In genomic region chr14:22435441-22435840, GRCm38 (mm10) we compare ENCODE assay signal across 22 mouse cellular contexts.
"Had no signal": no experiment of that assay in that cellular context is flagged by ENCODE, and none has a peak within 500 bp of the region (broad histone marks: within the 10 kb centered on the region; RNA-seq: fewer than 3 reads in every experiment).

No protein-coding gene starts in this region.

- H3K27me3 ChIP-seq: intestine, embryonic 15.5 days; megakaryocyte, embryonic 14.5 days; neural tube, embryonic 12.5 days; neural tube, embryonic 15.5 days had no signal

- ATAC-seq: hindbrain, embryonic 16.5 days; intestine, embryonic 15.5 days; liver, postnatal 0 days; midbrain, embryonic 15.5 days had no signal

- H3K4me3 ChIP-seq: intestine, embryonic 15.5 days; kidney, embryonic 15.5 days; megakaryocyte, embryonic 14.5 days; midbrain, embryonic 12.5 days; midbrain, embryonic 15.5 days; neural tube, embryonic 12.5 days; neural tube, embryonic 15.5 days had no signal

- H3K4me1 ChIP-seq: intestine, embryonic 15.5 days; megakaryocyte, embryonic 14.5 days had no signal

- H3K9ac ChIP-seq: intestine, embryonic 15.5 days; kidney, embryonic 15.5 days; liver, embryonic 14.5 days; liver, postnatal 0 days; midbrain, embryonic 12.5 days; midbrain, embryonic 15.5 days; neural tube, embryonic 12.5 days; neural tube, embryonic 15.5 days had no signal

- H3K36me3 ChIP-seq: intestine, embryonic 15.5 days; kidney, embryonic 15.5 days; midbrain, embryonic 12.5 days; midbrain, embryonic 15.5 days; neural tube, embryonic 12.5 days; neural tube, embryonic 15.5 days had no signal

- DNase-seq: kidney, adult 8-10 months; kidney, postnatal 14 days; kidney, postnatal 4 days; left cerebral cortex, postnatal 4 days; liver, postnatal 0 days; right cerebral cortex, adult 18-20 months; right cerebral cortex, postnatal 14 days; right cerebral cortex, postnatal 4 days; thymus, adult 2 months; thymus, postnatal 14 days; thymus, postnatal 4 days had no signal

- H3K27ac ChIP-seq: intestine, embryonic 15.5 days; kidney, embryonic 15.5 days; liver, embryonic 14.5 days; midbrain, embryonic 12.5 days; midbrain, embryonic 15.5 days; neural tube, embryonic 12.5 days; neural tube, embryonic 15.5 days; stomach, postnatal 0 days had no signal

- H3K4me2 ChIP-seq: intestine, embryonic 15.5 days; kidney, embryonic 15.5 days; liver, embryonic 11.5 days; midbrain, embryonic 12.5 days; midbrain, embryonic 15.5 days; neural tube, embryonic 12.5 days; neural tube, embryonic 15.5 days had no signal

- H3K9me3 ChIP-seq: intestine, embryonic 15.5 days; kidney, embryonic 15.5 days; megakaryocyte, embryonic 14.5 days; midbrain, embryonic 12.5 days; midbrain, embryonic 15.5 days; neural tube, embryonic 12.5 days; neural tube, embryonic 15.5 days had no signal
